Mouse (Mus musculus): ENCODE results near the gene Pmfbp1. TPM values are rescaled to one million over a fixed set of nuclear protein-coding genes. Genes with fewer than 3 reads are reported as not detected.

The Pmfbp1 gene
- polyA plus RNA-seq, 1 experiment from 2014 or later: 3.1 TPM

- Histone ChIP-seq H3K27ac (ENCODE audit: low read depth, low read length) (no peak overlapping the region), H3K4me1 (ENCODE audit: control insufficient read depth, insufficient read depth, low read length) (no peaks in the 10 kb centered on the region), H3K9ac (ENCODE audit: low read length) (no peak overlapping the region), H3K27me3 (ENCODE audit: control insufficient read depth, insufficient read depth, low read length) (no peaks in the 10 kb centered on the region), H3K36me3 (ENCODE audit: control insufficient read depth, insufficient read depth, low read length) (no peaks in the 10 kb centered on the region), H3K9me3 (ENCODE audit: control insufficient read depth, low read length) (no peaks in the 10 kb centered on the region), H3K4me2 (no peak overlapping the region), H3K4me3 (ENCODE audit: low read depth, low read length) (no peak overlapping the region)
- no peak for ATAC-seq (ENCODE audit: low FRiP score)
- 89% methylated on average over 19 of the region's 19 CpGs for WGBS
- peak; percentile 92 for DNase-seq (ENCODE audit: low spot score, missing footprints)
These were observed 41.5 kb downstream of the Pmfbp1 start for GRCm38 (mm10) chr8:109535140-109535990.

- H3K27ac ChIP-seq (ENCODE audit: low read depth, low read length): 0 out of 2 replicates have a peak overlapping the region, but pooled peaks have one; percentile 3
- no peaks in the 10 kb centered on the region for H3K36me3 ChIP-seq (ENCODE audit: control insufficient read depth, insufficient read depth, low read length)
- H3K27me3 ChIP-seq (ENCODE audit: control insufficient read depth, insufficient read depth, low read length): no peaks in the 10 kb centered on the region
- DNase-seq (ENCODE audit: low spot score, missing footprints) (peak; percentile 98), ATAC-seq (ENCODE audit: low FRiP score) (peak; percentile 86)
- H3K4me1 ChIP-seq (ENCODE audit: control insufficient read depth, insufficient read depth, low read length): no peaks in the 10 kb centered on the region
- 11% methylated on average over 5 of the region's 5 CpGs for WGBS
- no peaks in the 10 kb centered on the region for H3K9me3 ChIP-seq (ENCODE audit: control insufficient read depth, low read length)
- no peak overlapping the region for H3K9ac ChIP-seq (ENCODE audit: low read length)
- no peak overlapping the region for H3K4me3 ChIP-seq (ENCODE audit: low read depth, low read length)
- H3K4me2 ChIP-seq: peak overlapping the region; percentile 3; the same call in 1 of the 2 replicates
These were observed 42.9 kb downstream of the Pmfbp1 start for GRCm38 (mm10) chr8:109536703-109537102.

- Histone ChIP-seq H3K9me3 (ENCODE audit: control insufficient read depth, low read length) (no peaks in the 10 kb centered on the region), H3K4me1 (ENCODE audit: control insufficient read depth, insufficient read depth, low read length) (no peaks in the 10 kb centered on the region), H3K27me3 (ENCODE audit: control insufficient read depth, insufficient read depth, low read length) (no peaks in the 10 kb centered on the region), H3K27ac (ENCODE audit: low read depth, low read length) (no peak overlapping the region), H3K4me2 (no peak overlapping the region), H3K36me3 (ENCODE audit: control insufficient read depth, insufficient read depth, low read length) (peaks cover 6% of the 10 kb centered on the region; the same call in 1 of the 2 replicates), H3K9ac (ENCODE audit: low read length) (no peak overlapping the region), H3K4me3 (ENCODE audit: low read depth, low read length) (no peak overlapping the region)
- ATAC-seq (ENCODE audit: low FRiP score) (no peak), DNase-seq (ENCODE audit: low spot score, missing footprints) (no peak)
- WGBS: 68% methylated on average over 5 of the region's 5 CpGs
These were observed 48.3 kb downstream of the Pmfbp1 start for GRCm38 (mm10) chr8:109542165-109542564.

GRCm38 (mm10) chr8:109542748-109543519 is 49.1 kb downstream of the Pmfbp1 start:
- ATAC-seq (ENCODE audit: low FRiP score) (no peak), DNase-seq (ENCODE audit: low spot score, missing footprints) (no peak)
- Histone ChIP-seq H3K4me1 (ENCODE audit: control insufficient read depth, insufficient read depth, low read length) (no peaks in the 10 kb centered on the region), H3K27ac (ENCODE audit: low read depth, low read length) (no peak overlapping the region), H3K36me3 (ENCODE audit: control insufficient read depth, insufficient read depth, low read length) (peaks cover 12% of the 10 kb centered on the region), H3K9ac (ENCODE audit: low read length) (no peak overlapping the region), H3K4me2 (no peak overlapping the region), H3K4me3 (ENCODE audit: low read depth, low read length) (no peak overlapping the region), H3K9me3 (ENCODE audit: control insufficient read depth, low read length) (no peaks in the 10 kb centered on the region), H3K27me3 (ENCODE audit: control insufficient read depth, insufficient read depth, low read length) (no peaks in the 10 kb centered on the region)
- WGBS: 86% methylated on average over 8 of the region's 8 CpGs

- Histone ChIP-seq H3K4me3 (ENCODE audit: low read depth, low read length) (no peak overlapping the region), H3K27me3 (ENCODE audit: control insufficient read depth, insufficient read depth, low read length) (no peaks in the 10 kb centered on the region), H3K4me2 (no peak overlapping the region), H3K36me3 (ENCODE audit: control insufficient read depth, insufficient read depth, low read length) (peaks cover 20% of the 10 kb centered on the region), H3K9ac (ENCODE audit: low read length) (no peak overlapping the region), H3K27ac (ENCODE audit: low read depth, low read length) (no peak overlapping the region), H3K9me3 (ENCODE audit: control insufficient read depth, low read length) (no peaks in the 10 kb centered on the region), H3K4me1 (ENCODE audit: control insufficient read depth, insufficient read depth, low read length) (no peaks in the 10 kb centered on the region)
- ATAC-seq (ENCODE audit: low FRiP score): no peak
- DNase-seq (ENCODE audit: low spot score, missing footprints): no peak
- WGBS: 41% methylated on average over 3 of the region's 3 CpGs
These were observed 50.2 kb downstream of the Pmfbp1 start for GRCm38 (mm10) chr8:109544049-109544448.

- Histone ChIP-seq H3K4me2 (no peak overlapping the region), H3K4me3 (ENCODE audit: low read depth, low read length) (no peak overlapping the region), H3K9ac (ENCODE audit: low read length) (no peak overlapping the region), H3K9me3 (ENCODE audit: control insufficient read depth, low read length) (no peaks in the 10 kb centered on the region), H3K4me1 (ENCODE audit: control insufficient read depth, insufficient read depth, low read length) (no peaks in the 10 kb centered on the region), H3K36me3 (ENCODE audit: control insufficient read depth, insufficient read depth, low read length) (peaks cover 71% of the 10 kb centered on the region), H3K27me3 (ENCODE audit: control insufficient read depth, insufficient read depth, low read length) (no peaks in the 10 kb centered on the region), H3K27ac (ENCODE audit: low read depth, low read length) (no peak overlapping the region)
- ATAC-seq (ENCODE audit: low FRiP score) (no peak), DNase-seq (ENCODE audit: low spot score, missing footprints) (peak; percentile 88)
- 41% methylated on average over 3 of the region's 3 CpGs for WGBS
These were observed 57.8 kb downstream of the Pmfbp1 start for GRCm38 (mm10) chr8:109551663-109552062.

- H3K4me3 ChIP-seq (ENCODE audit: low read depth, low read length): no peak overlapping the region
- 80% methylated on average over 2 of the region's 2 CpGs for WGBS
- ATAC-seq (ENCODE audit: low FRiP score): no peak
These were observed 70.1 kb downstream of the Pmfbp1 start for GRCm38 (mm10) chr8:109563881-109564280.

GRCm38 (mm10) chr8:109564766-109565165 is 70.9 kb downstream of the Pmfbp1 start:
- WGBS: 6% methylated on average over 10 of the region's 10 CpGs
- ATAC-seq (ENCODE audit: low FRiP score) (no peak), DNase-seq (ENCODE audit: low spot score, missing footprints) (peak; percentile 86)
- Histone ChIP-seq H3K27ac (ENCODE audit: low read depth, low read length) (no peak overlapping the region), H3K4me2 (peak overlapping the region; percentile 94), H3K4me3 (ENCODE audit: low read depth, low read length) (peak overlapping the region; percentile 92), H3K4me1 (ENCODE audit: control insufficient read depth, insufficient read depth, low read length) (peaks cover 16% of the 10 kb centered on the region), H3K36me3 (ENCODE audit: control insufficient read depth, insufficient read depth, low read length) (peaks cover 11% of the 10 kb centered on the region; the same call in 1 of the 2 replicates), H3K9ac (ENCODE audit: low read length) (peak overlapping the region; percentile 94), H3K27me3 (ENCODE audit: control insufficient read depth, insufficient read depth, low read length) (no peaks in the 10 kb centered on the region), H3K9me3 (ENCODE audit: control insufficient read depth, low read length) (no peaks in the 10 kb centered on the region)

More at GRCm38 (mm10) chr8:109563881-109564280, 70.1 kb downstream of the Pmfbp1 start:
- no peaks in the 10 kb centered on the region for H3K27me3 ChIP-seq (ENCODE audit: control insufficient read depth, insufficient read depth, low read length)
- H3K4me1 ChIP-seq (ENCODE audit: control insufficient read depth, insufficient read depth, low read length): peaks cover 16% of the 10 kb centered on the region
- no peak overlapping the region for H3K27ac ChIP-seq (ENCODE audit: low read depth, low read length)
- no peak overlapping the region for H3K9ac ChIP-seq (ENCODE audit: low read length)
- peaks cover 18% of the 10 kb centered on the region for H3K36me3 ChIP-seq (ENCODE audit: control insufficient read depth, insufficient read depth, low read length)
- no peak for DNase-seq (ENCODE audit: low spot score, missing footprints)
- no peak overlapping the region for H3K4me2 ChIP-seq
- no peaks in the 10 kb centered on the region for H3K9me3 ChIP-seq (ENCODE audit: control insufficient read depth, low read length)
